Mouse (Mus musculus) heart, postnatal 0 days (tissue): ENCODE results near the gene Dchs1. TPM values are rescaled to one million over a fixed set of nuclear protein-coding genes. Genes with fewer than 3 reads are reported as not detected.

Source experiments
- ATAC-seq: fragments of 200-750 bp; cut with Nextera tagmentation; 2 replicates; pipeline ENCODE4 v1.8.0; 2017; ENCODE audit warnings: low read depth, moderate number of reproducible peaks, moderate library complexity; ENCODE audit not compliant: insufficient read depth
- DNase-seq: peaks from one replicate; pipeline ENCODE4 v3.0.0-alpha.2; 2016; ENCODE audit warnings: low spot score
- H3K27ac ChIP-seq: fragments of 300-500 bp; sonication (generic); 2 replicates; pipeline ENCODE4 v1.5.1; 2014; ENCODE audit warnings: low read depth, mild to moderate bottlenecking
- H3K27me3 ChIP-seq: fragments of 300-500 bp; sonication (generic); 2 replicates; pipeline ENCODE4 v1.6.1; 2014; ENCODE audit warnings: low read length, mixed read lengths; ENCODE audit not compliant: control insufficient read depth, insufficient read depth
- H3K36me3 ChIP-seq: fragments of 300-500 bp; sonication (generic); replicated peaks from 2 replicates; pipeline ENCODE4 v1.6.1; 2014; ENCODE audit warnings: low read length, mixed read lengths; ENCODE audit not compliant: control insufficient read depth, insufficient read depth
- H3K4me1 ChIP-seq: fragments of 300-500 bp; sonication (generic); 2 replicates; pipeline ENCODE4 v1.6.1; 2014; ENCODE audit warnings: antibody characterized with exemption; ENCODE audit not compliant: control insufficient read depth, insufficient read depth
- H3K4me2 ChIP-seq: fragments of 300-500 bp; sonication (generic); 2 replicates; pipeline ENCODE4 v1.6.1; 2014; ENCODE audit warnings: low read depth, mild to moderate bottlenecking, low read length, moderate library complexity
- H3K4me3 ChIP-seq: fragments of 300-500 bp; sonication (generic); 2 replicates; pipeline ENCODE4 v1.5.1; 2014; ENCODE audit warnings: low read depth, low read length
- H3K9ac ChIP-seq: fragments of 300-500 bp; sonication (generic); replicated peaks from 2 replicates; pipeline ENCODE4 v1.6.1; 2014; ENCODE audit warnings: low read depth, low read length, mixed read lengths
- H3K9me3 ChIP-seq: fragments of 300-500 bp; sonication (generic); replicated peaks from 2 replicates; pipeline ENCODE4 v1.6.1; 2016; ENCODE audit warnings: low read length; ENCODE audit not compliant: control insufficient read depth
- CTCF ChIP-seq: IDR thresholded peaks from 2 replicates; pipeline ENCODE4 v1.5.1; 2016; ENCODE audit warnings: antibody characterized with exemption, control low read depth, low read depth
- EP300 ChIP-seq: IDR thresholded peaks from 2 replicates; pipeline ENCODE4 v1.6.1; 2016; ENCODE audit warnings: antibody characterized with exemption, low read depth
- WGBS: fragments of 180-500 bp; shearing (Covaris S2); extraction: QIAGEN DNeasy Blood & Tissue Kit; methylation state at CpG from one replicate; pipeline ENCODE4 v1.1.7; 2014; 5-methylcytosine and 5-hydroxymethylcytosine counted together
- polyA plus RNA-seq: library from polyadenylated mRNA; unstranded; fragments of >200 nt; fragmentation: Nextera tagmentation; extraction: Ambion mirVana; gene quantifications from 2 replicates; pipeline ENCODE4 v1.2.1, GENCODE M21; 2015
- total RNA-seq: library from RNA; depleted of rRNA; stranded (reverse); fragments of >200 nt; gene quantifications from 2 replicates; pipeline ENCODE4 v1.2.3, GENCODE M21; 2014; ENCODE audit warnings: low replicate concordance; rRNA removed

Dchs1 gene
- total RNA-seq = 19.3 and 27.2 TPM in 2 replicates
- polyA plus RNA-seq = 1.9 and 2.1 TPM in 2 replicates

DNA sequence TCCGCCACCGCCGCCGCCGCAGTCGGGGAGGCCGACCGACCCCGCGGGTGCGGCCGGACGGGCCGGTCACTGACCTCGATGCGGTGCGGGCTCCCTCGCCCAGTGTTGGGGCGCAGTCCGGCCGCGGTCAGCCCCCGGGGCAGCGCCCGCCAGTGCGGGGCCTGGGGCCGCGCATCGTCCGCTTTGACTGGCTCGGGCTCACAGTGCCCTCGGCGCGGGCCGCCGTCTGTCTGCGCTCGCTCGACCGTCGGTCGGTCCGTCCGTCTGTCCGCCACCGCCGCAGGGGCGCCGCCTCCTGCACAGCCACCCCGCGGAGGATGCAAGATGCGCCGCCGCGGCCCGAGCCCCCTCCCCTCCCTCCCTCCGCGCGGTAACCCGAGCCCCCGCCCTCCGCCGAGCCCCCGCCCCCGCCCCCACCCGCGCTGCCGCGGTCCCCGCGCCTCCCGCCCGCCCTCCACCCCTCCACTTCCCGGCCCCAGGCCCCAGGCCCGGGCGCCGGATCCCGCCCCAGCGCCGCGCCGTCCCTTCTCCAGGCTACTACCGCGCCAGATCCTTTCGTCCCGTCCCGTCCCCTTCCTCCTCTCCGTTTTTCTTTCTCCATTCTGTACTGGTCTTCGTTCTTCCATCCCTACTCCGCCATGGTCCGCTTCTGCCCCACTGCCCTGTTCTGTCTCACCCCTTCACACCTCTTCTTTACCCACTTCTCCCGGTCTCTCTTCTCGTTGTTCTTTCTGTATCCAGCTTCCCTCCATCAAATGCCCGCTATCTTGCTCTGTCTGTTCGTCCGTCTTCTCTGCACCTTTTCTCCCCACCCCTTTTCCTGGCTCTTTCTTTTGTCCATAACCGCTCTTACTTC is at the start of gene Dchs1:
TSS of gene Dchs1 (minus strand) at position 370 of the 856 bp plus-strand sequence.
- Histone ChIP-seq H3K9ac (peak within 1 kb of the TSS; percentile 76), H3K4me3 (peak within 1 kb of the TSS; percentile 78), H3K27me3 (peaks cover 21% of the 10 kb centered on the region), H3K27ac (peak within 1 kb of the TSS; percentile 90), H3K36me3 (no peaks in the 10 kb centered on the region), H3K4me1 (no peaks in the 10 kb centered on the region), H3K4me2 (peak within 1 kb of the TSS; percentile 67), H3K9me3 (no peaks in the 10 kb centered on the region)
- under 1% methylated on average over 53 of the region's 97 CpGs for WGBS
- DNase-seq (no peak), ATAC-seq (peak; percentile 60)
- no peak for TF ChIP-seq CTCF
- no peak for TF ChIP-seq EP300

DNA sequence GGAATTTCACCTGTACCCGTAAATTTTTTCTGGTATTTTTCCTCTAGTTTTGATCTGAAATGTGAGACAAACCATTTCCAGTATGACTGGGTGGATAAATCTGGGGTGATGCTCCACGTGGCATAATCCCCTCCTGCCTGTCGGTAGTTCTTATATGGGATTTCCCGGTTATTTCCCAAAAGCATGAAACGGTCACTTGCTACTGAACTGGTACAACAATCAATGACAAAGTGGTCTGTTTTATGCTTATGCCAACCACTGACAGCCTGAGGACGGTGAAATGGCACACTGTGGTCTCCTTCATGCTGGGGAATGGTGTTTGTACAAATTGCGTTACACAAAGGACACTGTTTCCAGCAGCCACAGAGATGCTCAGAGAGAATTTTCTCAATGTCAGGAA is 36.8 kb upstream of the Dchs1 start:
- H3K4me1 ChIP-seq = no peaks in the 10 kb centered on the region
- WGBS = 66% methylated on average over 7 of the region's 7 CpGs
- ATAC-seq = no peak
- no peaks in the 10 kb centered on the region for H3K27me3 ChIP-seq
- no peaks in the 10 kb centered on the region for H3K9me3 ChIP-seq
- H3K4me2 ChIP-seq = no peak overlapping the region
- H3K27ac ChIP-seq = no peak overlapping the region
- no peak for DNase-seq
- H3K9ac ChIP-seq = no peak overlapping the region
- no peak overlapping the region for H3K4me3 ChIP-seq
- TF ChIP-seq CTCF = no peak
- no peak for TF ChIP-seq EP300
- H3K36me3 ChIP-seq = no peaks in the 10 kb centered on the region

DNA sequence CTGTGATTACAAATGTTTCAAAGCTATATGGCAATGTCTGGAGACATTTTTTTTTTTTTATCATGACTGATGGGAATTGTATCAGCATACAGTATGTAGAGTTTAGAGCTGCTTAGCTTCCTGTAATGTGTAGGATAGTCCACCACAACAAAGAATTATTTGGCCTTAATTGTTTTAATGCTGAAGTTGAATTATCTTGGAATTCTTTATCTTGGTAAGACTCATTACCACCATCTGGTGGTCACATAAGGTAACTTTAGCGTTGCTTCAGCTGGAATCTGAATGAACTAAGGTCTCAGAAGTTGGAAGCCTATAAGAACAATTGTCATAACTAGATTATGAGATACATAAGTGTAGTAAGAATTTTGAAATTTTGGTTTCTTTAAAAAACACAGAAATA is 31.0 kb upstream of the Dchs1 start:
- Histone ChIP-seq H3K9ac (no peak overlapping the region), H3K4me1 (no peaks in the 10 kb centered on the region), H3K36me3 (no peaks in the 10 kb centered on the region), H3K4me2 (no peak overlapping the region), H3K27me3 (no peaks in the 10 kb centered on the region), H3K9me3 (0 out of 2 replicates have a peak, but pooled peaks cover 3% of the 10 kb centered on the region), H3K4me3 (no peak overlapping the region), H3K27ac (no peak overlapping the region)
- ATAC-seq (no peak), DNase-seq (peak; percentile 53)
- WGBS = 0% methylated on average over 1 of the region's 1 CpGs
- TF ChIP-seq EP300 (no peak), CTCF (peak; percentile 67)

DNA sequence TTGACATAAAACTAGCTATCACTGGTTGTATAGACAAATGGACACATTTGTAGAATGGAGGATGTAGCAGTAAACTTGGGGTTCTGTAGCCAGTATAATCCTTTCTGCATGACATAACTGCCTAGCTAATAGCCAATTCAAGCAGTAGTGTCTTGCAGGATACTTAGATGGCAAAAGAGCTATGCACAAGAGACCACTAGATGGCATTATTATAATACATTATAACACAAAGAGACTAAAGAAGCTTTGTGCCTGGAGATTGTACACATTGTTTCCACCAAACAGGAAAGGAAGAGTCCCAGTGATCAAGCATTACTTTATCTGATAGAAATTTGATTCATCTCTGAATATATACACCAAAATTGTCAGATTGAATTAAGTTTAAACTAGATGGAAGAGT is 29.3 kb upstream of the Dchs1 start:
- H3K4me2 ChIP-seq = no peak overlapping the region
- H3K4me1 ChIP-seq = no peaks in the 10 kb centered on the region
- no peak for DNase-seq
- ATAC-seq = no peak
- no peaks in the 10 kb centered on the region for H3K36me3 ChIP-seq
- no peaks in the 10 kb centered on the region for H3K27me3 ChIP-seq
- no peak overlapping the region for H3K4me3 ChIP-seq
- H3K27ac ChIP-seq = no peak overlapping the region
- 0 out of 2 replicates have a peak, but pooled peaks cover 3% of the 10 kb centered on the region for H3K9me3 ChIP-seq
- no peak overlapping the region for H3K9ac ChIP-seq
- no peak for TF ChIP-seq EP300
- peak; percentile 39; the same call in 1 of the 2 replicates for TF ChIP-seq CTCF

DNA sequence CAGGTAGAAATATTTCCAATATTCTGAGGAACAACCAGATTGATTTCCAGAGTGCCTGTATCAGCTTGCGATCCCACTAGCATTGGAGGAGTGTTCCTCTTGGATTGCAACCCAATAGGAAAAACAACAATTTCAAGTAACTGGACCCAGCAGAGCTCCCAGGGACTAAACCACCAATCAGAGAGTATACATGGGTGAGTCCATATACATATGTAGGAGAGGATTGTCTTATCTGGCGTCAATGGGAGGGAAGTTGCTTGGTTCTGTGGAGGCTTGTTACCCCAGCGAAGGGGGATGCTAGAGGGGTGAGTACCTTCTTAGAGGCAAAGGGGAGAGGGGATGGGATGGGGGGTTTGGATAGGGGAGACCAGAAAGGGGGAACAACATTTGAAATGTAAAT is 25.9 kb upstream of the Dchs1 start:
- H3K9me3 ChIP-seq = 0 out of 2 replicates have a peak, but pooled peaks cover 3% of the 10 kb centered on the region
- no peak overlapping the region for H3K9ac ChIP-seq
- no peak overlapping the region for H3K4me3 ChIP-seq
- peaks cover 10% of the 10 kb centered on the region for H3K4me1 ChIP-seq
- no peak overlapping the region for H3K27ac ChIP-seq
- H3K36me3 ChIP-seq = peaks cover 14% of the 10 kb centered on the region; the same call in 1 of the 2 replicates
- DNase-seq = no peak
- ATAC-seq = no peak
- H3K4me2 ChIP-seq = no peak overlapping the region
- TF ChIP-seq EP300 (no peak), CTCF (no peak)
- whole genome bisulfite sequencing = 84% methylated on average over 3 of the region's 3 CpGs
- no peaks in the 10 kb centered on the region for H3K27me3 ChIP-seq
